Mouse (Mus musculus) heart, embryonic 11.5 days (tissue): ENCODE results near the gene Atp6v0e. TPM values are rescaled to one million over a fixed set of nuclear protein-coding genes. Genes with fewer than 3 reads are reported as not detected.

Experiments used
- ATAC-seq: fragments of 200-750 bp; cut with Nextera tagmentation; replicated peaks from 2 replicates; pipeline ENCODE4 v1.8.0; 2017; ENCODE audit warnings: moderate library complexity; ENCODE audit not compliant: insufficient number of reproducible peaks, low FRiP score, low TSS enrichment
- H3K27ac ChIP-seq: fragments of 300-500 bp; sonication (generic); 2 replicates; pipeline ENCODE4 v1.5.1; 2014; ENCODE audit warnings: mild to moderate bottlenecking, low read depth, low read length
- H3K27me3 ChIP-seq: fragments of 300-500 bp; sonication (generic); 2 replicates; pipeline ENCODE4 v1.6.1; 2014; ENCODE audit warnings: mild to moderate bottlenecking, low read length, mixed read lengths; ENCODE audit not compliant: control insufficient read depth, insufficient read depth
- H3K36me3 ChIP-seq: fragments of 300-500 bp; sonication (generic); 2 replicates; pipeline ENCODE4 v1.6.1; 2014; ENCODE audit warnings: mild to moderate bottlenecking, low read length, moderate library complexity, mixed read lengths; ENCODE audit not compliant: control insufficient read depth, insufficient read depth
- H3K4me1 ChIP-seq: fragments of 300-500 bp; sonication (generic); 2 replicates; pipeline ENCODE4 v1.6.1; 2014; ENCODE audit warnings: low read length; ENCODE audit not compliant: control insufficient read depth, insufficient read depth
- H3K4me2 ChIP-seq: fragments of 300-500 bp; sonication (generic); 2 replicates; pipeline ENCODE4 v1.6.1; 2014; ENCODE audit warnings: mild to moderate bottlenecking, moderate library complexity
- H3K4me3 ChIP-seq: fragments of 300-500 bp; sonication (generic); 2 replicates; pipeline ENCODE4 v1.5.1; 2014; ENCODE audit warnings: low read depth, low read length
- H3K9ac ChIP-seq: fragments of 300-500 bp; sonication (generic); 2 replicates; pipeline ENCODE4 v1.6.1; 2014; ENCODE audit warnings: mild to moderate bottlenecking, low read depth, low read length, moderate library complexity
- H3K9me3 ChIP-seq: fragments of 300-500 bp; sonication (generic); replicated peaks from 2 replicates; pipeline ENCODE4 v1.6.1; 2016; ENCODE audit warnings: low read length; ENCODE audit not compliant: control insufficient read depth
- WGBS: fragments of 180-500 bp; shearing (Covaris S2); extraction: QIAGEN DNeasy Blood & Tissue Kit; methylation state at CpG from one replicate; pipeline ENCODE4 v1.1.7; 2014; ENCODE audit not compliant: insufficient replicate concordance; 5-methylcytosine and 5-hydroxymethylcytosine counted together
- polyA plus RNA-seq: library from polyadenylated mRNA; unstranded; fragments of >200 nt; fragmentation: Nextera tagmentation; extraction: Ambion mirVana; gene quantifications from 2 replicates; pipeline ENCODE4 v1.2.1, GENCODE M21; 2014

The Atp6v0e gene
- polyA plus RNA-seq, 1 experiment from 2014 or later, result 189 TPM

DNA sequence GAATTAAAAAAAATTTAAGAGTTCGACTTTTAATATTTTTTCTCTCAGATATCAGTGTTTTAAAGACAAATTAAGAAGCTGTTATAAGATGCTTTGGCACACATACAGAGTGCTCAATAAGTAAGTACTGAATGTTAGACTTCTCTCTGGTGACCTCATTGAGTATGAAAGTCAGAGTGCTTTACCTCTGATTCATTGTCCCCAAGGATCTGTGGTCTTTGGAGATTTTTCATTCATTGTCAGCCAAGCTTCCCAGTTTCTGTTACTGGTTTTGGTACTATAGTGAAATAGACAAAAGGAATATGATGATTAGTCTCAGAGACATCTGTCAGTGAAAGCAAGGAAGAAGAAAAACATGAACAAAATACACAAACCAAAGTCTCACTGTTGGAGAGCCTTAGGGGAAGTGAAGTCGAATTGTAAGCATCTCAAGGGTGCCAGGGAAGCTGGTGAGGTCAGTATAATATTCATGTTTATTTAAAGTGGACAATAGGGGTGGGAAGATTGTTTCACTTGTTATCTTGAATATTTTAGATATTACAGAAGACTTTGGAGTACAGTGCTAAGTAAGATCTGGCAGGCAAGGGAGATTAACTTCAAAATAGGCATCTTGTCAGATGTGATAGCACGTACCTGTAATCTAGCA lies 64.2 kb downstream of the Atp6v0e start:
- H3K36me3 ChIP-seq, result no peaks in the 10 kb centered on the region
- no peaks in the 10 kb centered on the region for H3K9me3 ChIP-seq
- 58% methylated on average over 3 of the region's 3 CpGs for WGBS
- H3K27ac ChIP-seq, result no peak overlapping the region
- no peak overlapping the region for H3K4me3 ChIP-seq
- ATAC-seq, result no peak
- no peak overlapping the region for H3K4me2 ChIP-seq
- H3K4me1 ChIP-seq, result no peaks in the 10 kb centered on the region; the same call in 1 of the 2 replicates
- H3K9ac ChIP-seq, result no peak overlapping the region
- H3K27me3 ChIP-seq, result no peaks in the 10 kb centered on the region

DNA sequence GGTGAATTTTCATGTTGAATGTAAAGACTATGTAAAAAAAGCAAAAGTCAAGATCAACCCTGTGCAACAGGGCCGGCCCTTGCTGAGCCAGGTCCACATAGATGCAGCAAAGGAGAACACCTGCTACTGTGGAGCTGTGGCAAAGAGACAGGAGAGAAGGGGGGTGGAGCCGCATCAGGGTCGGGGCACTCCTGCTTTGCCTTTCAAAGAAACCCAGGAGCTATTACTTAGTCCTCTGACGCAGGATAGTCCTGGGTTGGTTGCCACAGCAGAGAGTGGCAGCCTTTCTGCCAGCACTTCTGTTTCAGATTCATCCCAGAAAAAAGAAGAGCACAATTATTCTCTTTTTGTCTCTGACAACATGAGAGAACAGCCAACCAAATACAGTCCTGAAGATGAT lies 79.5 kb downstream of the Atp6v0e start:
- Histone ChIP-seq H3K9ac (no peak overlapping the region), H3K36me3 (no peaks in the 10 kb centered on the region), H3K9me3 (no peaks in the 10 kb centered on the region), H3K4me2 (no peak overlapping the region), H3K4me1 (no peaks in the 10 kb centered on the region), H3K4me3 (no peak overlapping the region), H3K27ac (no peak overlapping the region), H3K27me3 (no peaks in the 10 kb centered on the region)
- ATAC-seq, result no peak
- WGBS, result 54% methylated on average over 4 of the region's 4 CpGs

DNA sequence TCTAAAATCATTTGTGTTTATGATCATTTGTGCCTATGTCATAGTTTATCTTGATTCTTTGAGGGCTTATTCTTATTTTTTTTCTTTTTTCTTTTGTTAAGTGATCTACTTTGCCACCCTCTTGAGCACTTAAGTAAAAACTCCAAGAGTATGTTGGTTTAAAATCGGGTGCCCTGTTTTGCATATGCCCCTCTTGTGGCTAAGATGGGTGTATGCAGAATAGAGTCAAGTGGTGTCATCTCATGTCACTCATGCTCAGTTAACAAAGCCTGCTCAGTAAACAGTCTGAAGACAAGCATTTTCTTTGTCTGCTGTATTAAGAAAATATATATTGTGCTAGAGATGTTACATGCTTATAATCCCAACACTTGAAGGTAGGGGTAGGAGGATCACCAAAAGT lies 80.3 kb downstream of the Atp6v0e start:
- Histone ChIP-seq H3K4me1 (no peaks in the 10 kb centered on the region), H3K36me3 (no peaks in the 10 kb centered on the region), H3K4me3 (no peak overlapping the region), H3K9ac (no peak overlapping the region), H3K9me3 (no peaks in the 10 kb centered on the region), H3K27me3 (no peaks in the 10 kb centered on the region), H3K27ac (no peak overlapping the region), H3K4me2 (no peak overlapping the region)
- no peak for ATAC-seq
- 54% methylated on average over 1 of the region's 1 CpGs for WGBS

Other genes with a start within 250 kb of the Atp6v0e start
- 2.0 and 3.0 TPM in 2 replicates for gene Neurl1b, start 248.4 kb upstream of the Atp6v0e start, polyA plus RNA-seq
- gene Ergic1, start 101.7 kb upstream of the Atp6v0e start, polyA plus RNA-seq, result 147 TPM in 2 replicates
- gene Dusp1, start 101.1 kb upstream of the Atp6v0e start, polyA plus RNA-seq, result 30.0 and 33.9 TPM in 2 replicates
- 3.8 and 4.6 TPM in 2 replicates for gene Crebrf, start 52.4 kb downstream of the Atp6v0e start, polyA plus RNA-seq
- gene Bnip1, start 117.8 kb downstream of the Atp6v0e start, polyA plus RNA-seq, result 48.7 and 58.5 TPM in 2 replicates
- 157 and 159 TPM in 2 replicates for gene Nkx2-5, start 181.8 kb downstream of the Atp6v0e start, polyA plus RNA-seq